Mouse (Mus musculus) lung, adult 2 months (tissue): ENCODE results near the gene Gm10197. TPM values are rescaled to one million over a fixed set of nuclear protein-coding genes. Genes with fewer than 3 reads are reported as not detected.

Experiments
- DNase-seq: peaks from one replicate; pipeline ENCODE4 v3.0.0; 2022
- H3K4me1 ChIP-seq: fragments of 200-500 bp; 2 replicates; pipeline ENCODE4 v1.6.1; 2011; ENCODE audit warnings: low read length; ENCODE audit not compliant: control insufficient read depth, insufficient read depth
- H3K4me3 ChIP-seq: fragments of 200-500 bp; replicated peaks from 2 replicates; pipeline ENCODE3; 2011; ENCODE audit warnings: low read depth, mild to moderate bottlenecking, control low read depth, low read length; ENCODE audit errors: extremely low read depth
- CTCF ChIP-seq: fragments of 200-500 bp; IDR thresholded peaks from 2 replicates; pipeline ENCODE4 v1.5.1; 2011; ENCODE audit warnings: mild to moderate bottlenecking, low read length, control low read depth; ENCODE audit not compliant: insufficient read depth
- POLR2A ChIP-seq: fragments of 200-500 bp; IDR thresholded peaks from 2 replicates; pipeline ENCODE4 v1.6.1; 2011; ENCODE audit warnings: low read depth, mild to moderate bottlenecking, control low read depth, low read length, borderline replicate concordance; ENCODE audit errors: extremely low read depth
- WGBS: fragments of 180-500 bp; shearing (Covaris S2); methylation state at CpG from one replicate; pipeline ENCODE4 v1.1.7; 2018; 5-methylcytosine and 5-hydroxymethylcytosine counted together
- polyA plus RNA-seq: library from polyadenylated mRNA; depleted of rRNA; stranded (reverse); fragments of >200 nt; gene quantifications from 2 replicates; pipeline ENCODE4 v1.2.3, GENCODE M21; 2012; rRNA removed

Gm10197 gene
- polyA plus RNA-seq, 1 experiment, result not detected

DNA sequence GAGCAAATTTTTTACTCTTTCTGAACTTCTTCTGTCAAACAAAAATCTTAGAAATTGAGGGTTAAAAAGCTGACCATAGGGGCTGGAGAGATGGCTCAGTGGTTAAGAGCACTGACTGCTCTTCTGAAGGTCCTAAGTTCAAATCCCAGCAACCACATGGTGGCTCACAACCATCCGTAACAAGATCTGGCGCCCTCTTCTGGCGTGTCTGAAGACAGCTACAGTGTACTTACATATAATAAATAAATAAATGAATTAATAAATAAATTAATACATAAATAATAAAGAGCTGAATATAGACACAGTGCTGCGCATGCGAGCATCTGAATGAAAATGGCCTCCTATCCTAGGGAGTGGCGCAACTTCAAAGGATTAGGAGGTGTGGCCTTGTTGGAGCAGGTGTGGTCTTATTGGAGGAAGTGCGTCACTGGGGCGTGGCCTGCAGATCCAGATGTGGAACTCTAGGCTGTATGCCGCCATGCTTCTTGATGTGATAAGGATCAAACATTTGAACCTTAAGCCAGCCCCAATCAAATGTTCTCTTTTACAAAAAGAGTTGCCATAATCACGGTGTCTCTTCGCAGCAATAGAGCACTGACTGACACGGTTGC, 49.0 kb downstream of the Gm10197 start:
- peaks cover 8% of the 10 kb centered on the region; the same call in 1 of the 2 replicates for H3K4me1 ChIP-seq
- H3K4me3 ChIP-seq, result no peak overlapping the region
- no peak for TF ChIP-seq POLR2A
- no peak for TF ChIP-seq CTCF
- DNase-seq, result no peak
- 91% methylated on average over 12 of the region's 12 CpGs for WGBS

Other genes with a start within 250 kb of the Gm10197 start
- gene Add3, start 231.3 kb downstream of the Gm10197 start, polyA plus RNA-seq, result 40.0 and 53.0 TPM in 2 replicates
- gene Mxi1, start 61.2 kb downstream of the Gm10197 start, polyA plus RNA-seq, result 17.0 and 21.5 TPM in 2 replicates
- 3.9 and 6.2 TPM in 2 replicates for gene Smndc1, start 18.8 kb upstream of the Gm10197 start, polyA plus RNA-seq
- gene Dusp5, start 157.3 kb upstream of the Gm10197 start, polyA plus RNA-seq, result 10.4 and 14.0 TPM in 2 replicates
- 74.5 and 92.3 TPM in 2 replicates for gene Nutf2-ps1, start 217.3 kb upstream of the Gm10197 start, polyA plus RNA-seq
- gene Smc3, start 228.6 kb upstream of the Gm10197 start, polyA plus RNA-seq, result 3.4 and 5.3 TPM in 2 replicates